Mouse (Mus musculus) heart, embryonic 13.5 days (tissue): ENCODE results near the gene 1700067P10Rik. TPM values are rescaled to one million over a fixed set of nuclear protein-coding genes. Genes with fewer than 3 reads are reported as not detected.

Source experiments
- ATAC-seq: fragments of 200-750 bp; cut with Nextera tagmentation; 2 replicates; pipeline ENCODE4 v1.8.0; 2017; ENCODE audit warnings: moderate TSS enrichment; ENCODE audit not compliant: insufficient number of reproducible peaks, low FRiP score, low TSS enrichment; ENCODE audit errors: extremely low read depth
- H3K27ac ChIP-seq: fragments of 300-500 bp; sonication (generic); replicated peaks from 2 replicates; pipeline ENCODE4 v1.5.1; 2015; ENCODE audit warnings: moderate library complexity, mild to moderate bottlenecking, inconsistent platforms
- H3K27me3 ChIP-seq: fragments of 300-500 bp; sonication (generic); replicated peaks from 2 replicates; pipeline ENCODE4 v1.6.1; 2015; ENCODE audit warnings: mild to moderate bottlenecking, inconsistent platforms
- H3K36me3 ChIP-seq: fragments of 300-500 bp; sonication (generic); 2 replicates; pipeline ENCODE4 v1.6.1; 2015; ENCODE audit warnings: mild to moderate bottlenecking, inconsistent platforms
- H3K4me1 ChIP-seq: fragments of 300-500 bp; sonication (generic); 2 replicates; pipeline ENCODE4 v1.6.1; 2015; ENCODE audit warnings: inconsistent platforms
- H3K4me2 ChIP-seq: fragments of 300-500 bp; sonication (generic); 2 replicates; pipeline ENCODE4 v1.6.1; 2015; ENCODE audit warnings: inconsistent platforms, mild to moderate bottlenecking, moderate library complexity
- H3K4me3 ChIP-seq: fragments of 300-500 bp; sonication (generic); 2 replicates; pipeline ENCODE4 v1.5.1; 2015; ENCODE audit warnings: moderate library complexity, mild to moderate bottlenecking, inconsistent platforms
- H3K9ac ChIP-seq: fragments of 300-500 bp; sonication (generic); 2 replicates; pipeline ENCODE4 v1.6.1; 2015; ENCODE audit warnings: inconsistent platforms, mild to moderate bottlenecking, moderate library complexity
- H3K9me3 ChIP-seq: fragments of 300-500 bp; sonication (generic); 2 replicates; pipeline ENCODE4 v1.6.1; 2016; ENCODE audit warnings: inconsistent platforms
- WGBS: fragments of 180-500 bp; shearing (Covaris S2); methylation state at CpG from one replicate; pipeline ENCODE4 v1.1.7; 2015; ENCODE audit warnings: mixed read lengths; 5-methylcytosine and 5-hydroxymethylcytosine counted together
- polyA plus RNA-seq: library from polyadenylated mRNA; unstranded; fragments of >200 nt; fragmentation: Nextera tagmentation; extraction: Ambion mirVana; gene quantifications from 2 replicates; pipeline ENCODE4 v1.2.1, GENCODE M21; 2015

Gene 1700067P10Rik
- polyA plus RNA-seq, result not detected in 2 replicates

DNA sequence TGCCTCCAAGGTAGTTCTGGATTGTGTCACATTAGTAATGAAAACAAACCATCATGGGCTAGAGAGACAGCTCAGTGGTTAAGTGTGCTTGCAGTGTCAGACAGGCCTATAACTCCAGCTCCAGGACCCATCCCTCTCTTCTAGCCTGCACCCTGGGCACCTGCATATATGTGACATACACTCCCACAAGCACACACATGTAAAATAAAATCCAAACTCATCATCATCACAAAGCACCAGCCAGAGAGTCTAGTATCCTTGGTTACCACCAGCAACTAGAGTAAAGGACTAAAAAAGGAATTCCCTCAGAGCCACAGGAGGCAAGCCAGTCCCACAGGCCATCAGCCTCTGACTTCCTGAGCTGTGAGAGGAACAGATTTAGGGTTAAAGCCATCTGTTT is at the start of gene 1700067P10Rik:
Gene 1700067P10Rik, plus strand, starts transcription at position 301 of the 400 bp plus-strand sequence.
- H3K4me1 ChIP-seq, result no peaks in the 10 kb centered on the region
- H3K4me2 ChIP-seq, result no peak within 1 kb of the TSS
- no peak within 1 kb of the TSS for H3K4me3 ChIP-seq
- H3K9me3 ChIP-seq, result peaks cover 5% of the 10 kb centered on the region
- ATAC-seq, result no peak
- H3K27me3 ChIP-seq, result peaks cover 6% of the 10 kb centered on the region
- no peaks in the 10 kb centered on the region for H3K36me3 ChIP-seq
- H3K9ac ChIP-seq, result no peak within 1 kb of the TSS
- H3K27ac ChIP-seq, result no peak within 1 kb of the TSS

DNA sequence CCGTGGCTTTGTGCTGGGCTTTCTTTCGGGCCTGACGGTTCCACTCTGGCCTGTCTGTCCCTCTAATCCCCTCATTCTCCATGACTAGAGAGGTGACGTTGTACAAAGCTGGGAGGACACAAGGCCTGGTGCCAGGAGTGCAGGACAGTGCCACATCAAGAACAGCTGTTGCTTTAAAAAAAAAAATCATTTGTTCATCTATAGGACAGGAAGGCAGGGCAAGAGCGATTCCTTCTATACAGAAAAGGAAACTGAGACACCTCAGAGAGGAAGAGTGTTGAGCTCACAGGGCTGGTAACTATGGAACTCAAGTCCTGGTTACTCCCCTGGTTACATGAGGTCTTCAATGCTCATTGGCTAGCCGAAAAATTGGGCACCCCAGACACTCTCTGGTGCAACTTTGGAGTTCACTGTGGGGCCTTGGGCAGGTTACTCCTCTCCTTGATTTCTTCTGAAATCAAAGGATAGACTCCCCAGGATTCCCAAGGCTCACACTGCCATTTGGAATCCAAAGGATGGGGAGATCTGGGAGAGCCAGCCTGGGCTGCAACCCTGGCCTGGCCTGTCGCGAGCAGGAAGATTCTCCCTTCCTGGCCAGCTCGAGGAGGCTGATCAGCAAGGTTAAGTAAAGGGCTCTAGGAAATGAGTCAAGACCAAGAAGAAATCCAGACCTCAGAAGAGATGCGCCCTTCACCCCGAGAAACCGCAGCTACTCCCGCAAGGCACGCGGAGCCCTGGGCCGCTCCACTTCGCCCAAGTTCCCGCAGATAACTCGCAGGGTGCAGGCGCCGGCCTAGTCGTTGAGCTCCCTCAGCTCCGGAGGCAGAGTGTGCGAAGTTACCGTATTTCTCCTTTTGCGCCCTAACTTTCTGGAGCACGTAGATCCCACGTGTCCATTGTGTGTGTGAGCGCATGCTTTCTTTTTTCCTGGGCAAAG is 47.5 kb upstream of the 1700067P10Rik start:
- peak overlapping the region; percentile 32 for H3K4me3 ChIP-seq
- peak overlapping the region; percentile 60 for H3K27ac ChIP-seq
- H3K4me1 ChIP-seq, result peaks cover 26% of the 10 kb centered on the region
- no peaks in the 10 kb centered on the region for H3K9me3 ChIP-seq
- no peak for ATAC-seq
- peak overlapping the region; percentile 73 for H3K9ac ChIP-seq
- H3K36me3 ChIP-seq, result no peaks in the 10 kb centered on the region
- peak overlapping the region; percentile 61 for H3K4me2 ChIP-seq
- 10% methylated on average over 29 of the region's 29 CpGs for WGBS
- no peaks in the 10 kb centered on the region for H3K27me3 ChIP-seq

DNA sequence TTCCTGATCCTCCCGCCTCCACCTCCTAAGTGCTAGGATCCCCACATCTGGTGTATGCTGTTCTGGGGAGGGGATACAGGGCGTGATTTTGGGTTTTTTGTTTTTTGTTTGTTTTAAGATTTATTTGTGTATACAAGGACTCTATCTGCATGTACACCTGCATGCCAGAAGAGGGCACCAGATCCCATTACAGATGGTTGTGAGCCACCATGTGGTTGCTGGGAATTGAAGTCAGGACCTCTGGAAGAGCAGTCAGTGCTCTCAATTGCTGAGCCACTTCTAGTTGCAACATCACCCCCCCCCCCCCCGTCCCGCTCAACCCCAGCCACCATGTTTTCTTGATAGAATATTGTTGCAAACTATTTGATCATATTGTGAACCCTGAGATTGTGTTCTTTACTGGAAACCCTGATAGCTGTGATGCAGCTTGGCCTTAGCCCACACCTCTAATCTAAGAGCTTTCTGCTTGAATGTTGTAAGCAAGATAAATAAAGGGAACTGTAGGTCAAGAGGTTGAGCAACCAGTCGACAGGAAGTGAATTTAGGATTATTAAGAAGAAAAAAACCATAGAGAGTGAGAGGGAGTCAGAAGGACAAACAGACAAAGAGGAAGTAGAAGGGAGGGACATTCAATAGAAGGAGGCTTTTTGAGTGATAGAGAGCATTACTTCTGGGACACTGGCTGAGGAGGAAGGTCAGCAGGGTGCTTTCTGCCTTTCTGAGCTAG is 45.8 kb upstream of the 1700067P10Rik start:
- H3K27me3 ChIP-seq, result no peaks in the 10 kb centered on the region; the same call in 1 of the 2 replicates
- ATAC-seq, result no peak
- no peaks in the 10 kb centered on the region for H3K36me3 ChIP-seq
- no peak overlapping the region for H3K4me2 ChIP-seq
- H3K4me1 ChIP-seq, result peaks cover 26% of the 10 kb centered on the region
- no peak overlapping the region for H3K9ac ChIP-seq
- no peak overlapping the region for H3K4me3 ChIP-seq
- no peaks in the 10 kb centered on the region for H3K9me3 ChIP-seq
- no peak overlapping the region for H3K27ac ChIP-seq
- WGBS, result 68% methylated on average over 5 of the region's 5 CpGs

DNA sequence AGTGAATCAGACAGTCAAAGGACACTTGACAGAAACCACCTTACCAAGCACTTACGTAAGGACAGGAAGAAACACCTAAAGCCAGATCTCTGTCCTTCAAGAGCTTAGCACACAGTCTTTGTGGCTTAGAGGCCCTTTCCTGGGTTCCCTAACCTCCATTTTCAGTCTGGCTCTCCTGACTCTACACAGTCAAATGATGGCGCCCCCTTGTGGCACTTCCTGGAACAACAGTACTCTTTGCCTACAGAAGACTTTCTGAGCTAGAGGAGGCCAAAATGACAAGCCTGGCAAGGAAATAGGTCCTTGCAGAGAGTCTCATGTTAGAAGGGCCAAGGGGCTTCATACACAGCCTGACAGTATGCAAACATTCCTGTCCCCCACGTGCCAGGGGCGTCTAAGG is 43.5 kb upstream of the 1700067P10Rik start:
- no peak; the same call in 1 of the 2 replicates for ATAC-seq
- H3K4me2 ChIP-seq, result no peak overlapping the region
- no peaks in the 10 kb centered on the region for H3K36me3 ChIP-seq
- no peak overlapping the region for H3K27ac ChIP-seq
- no peaks in the 10 kb centered on the region for H3K9me3 ChIP-seq
- peaks cover 7% of the 10 kb centered on the region; the same call in 1 of the 2 replicates for H3K27me3 ChIP-seq
- 29% methylated on average over 4 of the region's 4 CpGs for WGBS
- no peak overlapping the region for H3K9ac ChIP-seq
- no peak overlapping the region for H3K4me3 ChIP-seq
- peaks cover 12% of the 10 kb centered on the region for H3K4me1 ChIP-seq

DNA sequence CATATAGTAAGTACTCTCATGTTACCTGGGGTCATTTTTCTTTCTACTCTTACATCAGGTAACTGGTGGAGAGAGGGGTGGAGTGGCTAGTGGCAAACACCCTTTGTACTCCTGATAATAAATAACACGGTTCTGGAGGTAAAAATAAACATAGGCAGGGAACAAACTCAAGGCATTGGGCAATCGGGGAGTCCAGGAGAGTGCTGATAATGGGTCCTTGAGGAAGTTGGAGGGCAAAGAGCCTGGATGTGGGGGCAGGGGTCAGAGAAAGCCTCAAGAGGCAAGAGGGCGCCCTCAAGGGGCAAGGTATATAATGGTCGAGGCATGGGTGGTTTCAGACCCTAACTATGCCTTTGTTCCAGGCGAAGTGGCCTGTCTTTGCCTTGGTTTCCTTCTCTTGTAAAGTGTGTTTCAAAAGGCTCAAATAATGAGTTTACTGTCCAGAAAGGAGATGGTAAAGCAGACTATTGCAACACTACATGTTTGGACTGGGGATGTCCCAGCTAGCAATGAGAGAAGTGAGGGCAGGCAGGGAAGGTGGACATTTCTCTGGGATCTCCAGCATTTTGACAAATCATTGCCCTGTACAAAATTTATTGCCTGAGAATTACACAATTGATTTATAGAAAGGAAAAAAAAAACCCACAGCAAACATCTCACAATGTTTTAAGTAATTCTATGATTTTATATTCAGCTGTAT is 37.3 kb upstream of the 1700067P10Rik start:
- no peak for ATAC-seq
- Histone ChIP-seq H3K27ac (no peak overlapping the region), H3K27me3 (peaks cover 44% of the 10 kb centered on the region), H3K4me3 (no peak overlapping the region), H3K9ac (no peak overlapping the region; the same call in 1 of the 2 replicates), H3K4me2 (no peak overlapping the region), H3K4me1 (peaks cover 6% of the 10 kb centered on the region; the same call in 1 of the 2 replicates), H3K36me3 (no peaks in the 10 kb centered on the region), H3K9me3 (peaks cover 4% of the 10 kb centered on the region; the same call in 1 of the 2 replicates)
- 44% methylated on average over 5 of the region's 5 CpGs for WGBS

DNA sequence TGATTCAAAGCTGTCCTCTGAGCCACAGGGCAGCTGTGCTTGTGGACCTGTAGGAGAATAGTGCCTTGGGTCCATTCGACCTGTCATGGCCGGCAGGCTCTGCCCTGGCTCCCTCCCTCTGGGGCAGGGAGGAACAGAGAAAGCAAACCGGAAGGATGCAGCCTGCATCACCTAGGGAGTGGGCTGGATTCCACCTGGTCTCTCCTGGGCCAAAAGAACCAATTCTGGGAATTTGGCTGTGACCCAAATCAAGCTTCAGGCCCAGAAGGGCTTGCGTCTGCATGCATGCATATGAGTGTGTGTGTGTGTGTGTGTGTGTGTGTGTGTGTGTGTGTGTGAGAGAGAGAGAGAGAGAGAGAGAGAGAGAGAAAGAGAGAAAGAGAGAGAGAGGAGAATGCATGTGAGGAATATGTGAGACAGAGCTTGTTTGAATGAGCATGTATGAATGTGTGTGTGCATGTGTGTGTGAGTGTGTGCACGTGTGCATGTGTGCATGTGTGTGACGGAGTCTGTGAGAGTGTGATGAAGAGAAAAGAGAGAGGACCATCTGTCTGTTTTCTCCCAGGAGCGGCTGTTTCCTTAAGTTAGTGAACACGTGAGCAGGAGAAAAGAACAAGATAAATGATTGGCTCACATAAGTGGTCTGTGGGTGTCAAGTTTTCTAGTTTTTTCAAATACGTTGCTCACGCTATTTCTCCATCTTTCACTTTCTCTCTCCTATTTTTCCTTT is 36.6 kb upstream of the 1700067P10Rik start:
- Histone ChIP-seq H3K27ac (no peak overlapping the region), H3K27me3 (peaks cover 51% of the 10 kb centered on the region)

DNA sequence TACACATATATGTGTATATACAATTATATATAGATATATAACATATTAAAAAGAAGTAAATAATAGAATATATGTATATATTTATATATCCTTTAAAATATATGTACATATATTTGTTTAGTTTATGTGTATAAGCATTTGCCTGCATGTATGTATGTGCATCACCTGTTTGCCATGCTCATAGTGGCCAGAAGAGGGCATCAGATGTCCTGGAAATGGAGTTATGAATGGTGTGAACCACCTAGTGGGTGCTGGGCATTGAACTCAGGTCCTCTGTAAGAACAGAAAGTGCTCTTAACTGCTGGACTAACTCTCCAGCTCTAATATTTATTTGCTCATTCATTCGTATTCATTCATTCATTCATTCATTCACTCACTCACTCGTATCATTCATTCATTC is 35.5 kb upstream of the 1700067P10Rik start:
- no peak overlapping the region for H3K27ac ChIP-seq
- H3K36me3 ChIP-seq, result no peaks in the 10 kb centered on the region
- H3K9me3 ChIP-seq, result peaks cover 4% of the 10 kb centered on the region; the same call in 1 of the 2 replicates
- 69% methylated on average over 2 of the region's 2 CpGs for WGBS
- H3K4me1 ChIP-seq, result peaks cover 19% of the 10 kb centered on the region
- H3K4me2 ChIP-seq, result no peak overlapping the region
- ATAC-seq, result no peak
- no peak overlapping the region for H3K9ac ChIP-seq
- no peak overlapping the region for H3K4me3 ChIP-seq
- peaks cover 60% of the 10 kb centered on the region for H3K27me3 ChIP-seq

More for the DNA sequence above, 36.6 kb upstream of the 1700067P10Rik start:
- Histone ChIP-seq H3K4me1 (peaks cover 12% of the 10 kb centered on the region), H3K4me2 (no peak overlapping the region), H3K4me3 (no peak overlapping the region), H3K9ac (no peak overlapping the region), H3K36me3 (no peaks in the 10 kb centered on the region), H3K9me3 (peaks cover 4% of the 10 kb centered on the region; the same call in 1 of the 2 replicates)
- no peak for ATAC-seq
- 71% methylated on average over 10 of the region's 10 CpGs for WGBS

DNA sequence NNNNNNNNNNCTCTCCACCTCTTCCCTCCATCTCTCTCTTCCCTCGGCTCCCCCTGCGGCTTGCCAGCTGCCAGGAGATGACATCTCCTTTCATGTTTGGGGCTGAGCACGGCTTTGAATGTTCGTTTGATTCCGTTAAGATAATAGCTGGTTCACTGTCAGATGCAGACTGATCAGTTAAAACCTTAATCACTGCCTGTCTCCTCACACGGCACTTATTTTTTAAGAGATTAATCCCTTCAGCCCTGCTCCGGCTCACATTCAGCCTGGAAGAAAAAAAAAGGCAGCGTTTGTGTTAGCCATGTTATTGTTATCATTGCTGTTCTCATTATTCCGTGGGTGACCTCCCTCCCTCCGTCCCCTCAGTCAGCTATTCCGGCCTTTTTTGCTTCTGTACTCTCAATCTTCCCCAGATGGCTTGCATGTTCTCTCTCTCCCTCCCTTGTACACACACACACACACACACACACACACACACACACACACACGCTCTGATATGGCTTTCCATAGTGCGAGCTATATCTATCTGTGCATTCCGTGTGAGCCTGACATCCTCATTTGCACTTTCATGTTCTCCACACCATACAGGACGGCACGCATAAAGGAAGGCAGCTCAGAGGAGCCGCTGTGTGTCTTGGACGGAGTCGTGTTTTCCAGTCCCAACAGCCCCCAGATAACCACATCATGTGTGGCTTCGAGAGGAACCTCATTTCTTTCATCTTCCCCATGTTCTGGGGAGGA is 33.9 kb upstream of the 1700067P10Rik start:
- peaks cover 4% of the 10 kb centered on the region; the same call in 1 of the 2 replicates for H3K9me3 ChIP-seq
- no peak for ATAC-seq
- H3K36me3 ChIP-seq, result no peaks in the 10 kb centered on the region
- peaks cover 19% of the 10 kb centered on the region for H3K4me1 ChIP-seq
- no peak overlapping the region for H3K4me3 ChIP-seq
- peak overlapping the region; percentile 31 for H3K4me2 ChIP-seq
- WGBS, result 40% methylated on average over 19 of the region's 20 CpGs
- H3K9ac ChIP-seq, result no peak overlapping the region
- no peak overlapping the region for H3K27ac ChIP-seq
- peaks cover 67% of the 10 kb centered on the region for H3K27me3 ChIP-seq

DNA sequence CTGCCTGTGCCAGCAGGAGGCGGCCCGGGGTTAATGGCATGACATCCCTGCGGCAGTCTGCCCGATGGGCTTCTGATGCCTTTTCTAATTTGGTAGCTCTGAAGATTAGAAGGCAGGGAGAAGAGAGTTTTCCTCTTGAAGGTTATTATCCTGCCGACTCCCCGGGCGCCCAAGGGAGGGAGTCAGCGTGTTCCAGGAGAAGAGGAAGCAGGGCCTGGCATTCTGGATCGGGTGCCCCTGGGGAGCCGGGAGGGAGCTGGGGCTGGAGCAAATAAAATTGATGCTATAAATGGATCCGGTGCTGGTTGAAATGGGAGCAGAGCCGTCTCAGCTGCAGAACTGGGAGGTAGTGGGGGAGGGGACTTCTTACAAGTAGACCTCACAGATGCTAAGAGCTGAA is 31.7 kb upstream of the 1700067P10Rik start:
- Histone ChIP-seq H3K36me3 (no peaks in the 10 kb centered on the region), H3K4me1 (peaks cover 19% of the 10 kb centered on the region), H3K27ac (no peak overlapping the region), H3K27me3 (peaks cover 52% of the 10 kb centered on the region), H3K4me2 (peak overlapping the region; percentile 58), H3K9ac (peak overlapping the region; percentile 64), H3K9me3 (peaks cover 4% of the 10 kb centered on the region; the same call in 1 of the 2 replicates), H3K4me3 (peak overlapping the region; percentile 27)
- ATAC-seq, result no peak
- 3% methylated on average over 12 of the region's 12 CpGs for WGBS
